Mouse (Mus musculus) liver, embryonic 13.5 days (tissue): ENCODE results near the gene Tnfsfm13. TPM values are rescaled to one million over a fixed set of nuclear protein-coding genes. Genes with fewer than 3 reads are reported as not detected.

Source experiments
- ATAC-seq: fragments of 200-750 bp; cut with Nextera tagmentation; 2 replicates; pipeline ENCODE4 v1.8.0; 2017; ENCODE audit warnings: low read depth, mild to moderate bottlenecking, moderate number of reproducible peaks, moderate library complexity
- DNase-seq: peaks from one replicate; pipeline ENCODE4 v3.0.0; 2022
- H3K27ac ChIP-seq: fragments of 300-500 bp; sonication (generic); 2 replicates; pipeline ENCODE4 v1.5.1; 2015; ENCODE audit warnings: moderate library complexity, mild to moderate bottlenecking, inconsistent platforms
- H3K27me3 ChIP-seq: fragments of 300-500 bp; sonication (generic); 2 replicates; pipeline ENCODE4 v1.6.1; 2015; ENCODE audit warnings: mild to moderate bottlenecking, inconsistent platforms
- H3K36me3 ChIP-seq: fragments of 300-500 bp; sonication (generic); 2 replicates; pipeline ENCODE4 v1.6.1; 2015; ENCODE audit warnings: mild to moderate bottlenecking, inconsistent platforms
- H3K4me1 ChIP-seq: fragments of 300-500 bp; sonication (generic); replicated peaks from 2 replicates; pipeline ENCODE4 v1.6.1; 2015; ENCODE audit warnings: inconsistent platforms
- H3K4me2 ChIP-seq: fragments of 300-500 bp; sonication (generic); 2 replicates; pipeline ENCODE4 v1.6.1; 2015; ENCODE audit warnings: inconsistent platforms, mild to moderate bottlenecking, moderate library complexity
- H3K4me3 ChIP-seq: fragments of 300-500 bp; sonication (generic); replicated peaks from 2 replicates; pipeline ENCODE4 v1.5.1; 2015; ENCODE audit warnings: mild to moderate bottlenecking, inconsistent platforms
- H3K9ac ChIP-seq: fragments of 300-500 bp; sonication (generic); 2 replicates; pipeline ENCODE4 v1.6.1; 2015; ENCODE audit warnings: mild to moderate bottlenecking, inconsistent platforms
- H3K9me3 ChIP-seq: fragments of 300-500 bp; sonication (generic); replicated peaks from 2 replicates; pipeline ENCODE4 v1.6.1; 2016; ENCODE audit warnings: inconsistent platforms
- WGBS: fragments of 180-500 bp; shearing (Covaris S2); methylation state at CpG from one replicate; pipeline ENCODE4 v1.1.7; 2015; ENCODE audit not compliant: insufficient replicate concordance; 5-methylcytosine and 5-hydroxymethylcytosine counted together
- polyA plus RNA-seq: library from polyadenylated mRNA; unstranded; fragments of >200 nt; fragmentation: Nextera tagmentation; extraction: Ambion mirVana; gene quantifications from 2 replicates; pipeline ENCODE4 v1.2.1, GENCODE M21; 2015

Tnfsfm13 gene
- polyA plus RNA-seq, 1 experiment from 2014 or later, result 1.4 TPM

DNA sequence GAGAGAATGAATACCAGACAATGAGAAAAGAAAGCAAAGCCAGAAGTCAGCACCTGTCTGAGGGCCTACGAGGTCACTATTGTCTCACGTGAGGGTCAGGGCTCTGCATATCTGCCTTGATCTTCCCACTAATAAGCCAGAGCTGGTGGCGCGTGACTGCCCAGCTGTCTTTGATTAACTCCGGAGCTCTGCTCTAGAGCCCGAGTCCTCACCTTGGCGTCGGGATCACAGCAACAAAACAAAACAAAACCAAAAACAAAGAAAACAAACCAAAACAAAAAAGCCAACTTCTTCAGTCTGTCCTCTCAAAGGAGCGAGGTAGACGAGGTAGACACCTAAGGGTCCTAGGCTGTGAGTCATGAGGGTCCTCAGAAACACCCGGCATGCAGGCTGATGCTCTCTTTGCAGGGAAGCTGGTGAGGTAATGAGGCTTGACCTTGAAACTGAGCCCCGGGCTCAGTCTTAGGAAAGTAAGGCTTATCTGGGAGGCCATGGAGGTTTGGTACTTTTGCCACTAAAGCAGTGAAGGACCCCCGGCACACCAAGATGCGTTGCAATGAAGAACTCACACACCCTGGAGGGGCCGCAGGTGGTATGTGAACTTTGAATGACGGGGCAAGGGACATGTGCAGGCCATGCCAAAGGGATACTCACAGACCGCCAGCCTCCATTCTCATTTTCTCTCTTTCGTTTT lies 18.9 kb upstream of the Tnfsfm13 start:
- no peak overlapping the region for H3K4me3 ChIP-seq
- no peak overlapping the region for H3K27ac ChIP-seq
- DNase-seq (no peak), ATAC-seq (no peak)
- peaks cover 51% of the 10 kb centered on the region for H3K4me1 ChIP-seq
- H3K36me3 ChIP-seq, result no peaks in the 10 kb centered on the region
- no peak overlapping the region for H3K9ac ChIP-seq
- no peaks in the 10 kb centered on the region for H3K27me3 ChIP-seq
- WGBS, result 78% methylated on average over 18 of the region's 18 CpGs
- H3K9me3 ChIP-seq, result no peaks in the 10 kb centered on the region
- no peak overlapping the region for H3K4me2 ChIP-seq

DNA sequence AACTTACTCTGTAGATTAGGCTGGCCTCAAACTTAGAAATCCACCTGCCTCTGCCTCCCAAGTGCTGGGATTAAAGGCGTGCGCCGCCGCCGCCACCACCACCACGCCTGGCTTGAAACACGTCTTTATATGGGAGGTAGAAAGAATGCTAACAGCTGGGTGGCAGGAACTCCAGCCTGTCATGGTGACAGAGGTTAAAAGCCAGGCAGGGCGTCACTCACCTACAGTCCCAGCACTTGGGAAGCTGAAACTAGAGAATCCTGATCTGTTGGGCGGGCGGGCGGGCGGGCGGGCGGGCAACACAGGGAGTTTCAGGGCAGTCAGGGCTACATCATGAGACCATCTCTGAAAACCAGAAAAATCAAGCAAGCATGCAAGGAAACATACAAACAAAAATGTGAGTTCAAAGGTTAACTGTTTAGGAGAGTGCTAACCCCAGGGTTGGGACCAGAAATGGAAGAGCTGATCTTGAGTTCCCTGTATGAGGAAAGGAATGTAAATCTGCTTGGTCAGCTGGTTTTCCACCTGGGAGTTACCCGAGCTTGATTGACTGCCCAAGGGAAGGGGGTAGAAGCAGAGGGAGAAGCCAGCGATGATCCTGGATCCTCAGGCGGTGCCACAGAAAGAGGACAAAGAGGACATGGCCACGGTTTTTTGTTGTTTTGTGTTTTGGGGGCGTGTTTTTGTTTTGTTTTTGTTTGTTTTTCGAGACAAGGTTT lies 17.2 kb upstream of the Tnfsfm13 start:
- no peak for DNase-seq
- H3K4me1 ChIP-seq, result peaks cover 47% of the 10 kb centered on the region
- no peak overlapping the region for H3K4me2 ChIP-seq
- no peak overlapping the region for H3K4me3 ChIP-seq
- H3K9ac ChIP-seq, result no peak overlapping the region
- H3K27ac ChIP-seq, result no peak overlapping the region
- H3K27me3 ChIP-seq, result no peaks in the 10 kb centered on the region
- ATAC-seq, result no peak
- 75% methylated on average over 20 of the region's 20 CpGs for WGBS
- no peaks in the 10 kb centered on the region for H3K36me3 ChIP-seq
- no peaks in the 10 kb centered on the region for H3K9me3 ChIP-seq

DNA sequence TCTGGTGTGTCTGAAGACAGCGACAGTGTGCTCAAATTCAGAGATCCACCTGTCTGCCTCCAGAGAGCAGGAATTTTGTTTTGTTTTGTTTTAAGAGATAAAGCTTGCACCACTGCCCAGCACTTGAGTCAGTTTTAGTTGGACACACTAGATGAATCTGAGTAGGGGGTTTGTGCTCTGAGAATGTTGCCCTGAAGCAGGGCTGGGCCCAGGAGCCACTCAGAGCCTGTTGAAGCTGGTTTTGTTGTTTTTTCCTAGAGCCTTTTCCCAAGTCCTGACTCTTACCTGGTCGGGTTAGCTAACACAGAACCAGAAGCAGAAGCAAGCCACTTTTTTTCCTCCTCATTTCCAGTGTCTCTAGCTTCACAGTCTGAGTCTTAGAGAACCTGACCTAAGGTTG lies 15.2 kb upstream of the Tnfsfm13 start:
- Histone ChIP-seq H3K4me2 (no peak overlapping the region), H3K27ac (peak overlapping the region; percentile 20), H3K27me3 (no peaks in the 10 kb centered on the region), H3K9ac (no peak overlapping the region), H3K9me3 (no peaks in the 10 kb centered on the region), H3K4me3 (no peak overlapping the region), H3K4me1 (peaks cover 40% of the 10 kb centered on the region), H3K36me3 (no peaks in the 10 kb centered on the region)
- ATAC-seq (no peak), DNase-seq (no peak)
- WGBS, result 73% methylated on average over 2 of the region's 2 CpGs

DNA sequence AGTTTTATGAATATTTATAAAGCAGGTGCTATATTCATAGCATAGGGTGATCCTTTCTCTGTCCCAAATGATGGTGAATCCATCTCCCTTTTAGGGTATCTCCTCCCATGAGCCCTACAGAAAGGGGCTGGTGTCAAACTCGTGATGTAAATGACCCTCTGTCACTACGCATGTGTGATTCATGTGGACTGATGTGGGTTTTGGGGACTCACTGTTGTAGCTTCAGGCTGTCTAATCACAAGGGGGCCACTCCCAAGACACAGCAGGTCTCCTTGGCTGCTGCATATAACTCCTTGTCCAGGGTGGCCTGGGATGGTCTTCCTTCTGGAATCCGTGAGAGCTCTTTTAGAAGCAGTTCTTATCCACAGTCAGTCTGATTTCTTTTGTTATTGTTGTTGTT lies 14.6 kb upstream of the Tnfsfm13 start:
- no peak for ATAC-seq
- 62% methylated on average over 3 of the region's 3 CpGs for WGBS

DNA sequence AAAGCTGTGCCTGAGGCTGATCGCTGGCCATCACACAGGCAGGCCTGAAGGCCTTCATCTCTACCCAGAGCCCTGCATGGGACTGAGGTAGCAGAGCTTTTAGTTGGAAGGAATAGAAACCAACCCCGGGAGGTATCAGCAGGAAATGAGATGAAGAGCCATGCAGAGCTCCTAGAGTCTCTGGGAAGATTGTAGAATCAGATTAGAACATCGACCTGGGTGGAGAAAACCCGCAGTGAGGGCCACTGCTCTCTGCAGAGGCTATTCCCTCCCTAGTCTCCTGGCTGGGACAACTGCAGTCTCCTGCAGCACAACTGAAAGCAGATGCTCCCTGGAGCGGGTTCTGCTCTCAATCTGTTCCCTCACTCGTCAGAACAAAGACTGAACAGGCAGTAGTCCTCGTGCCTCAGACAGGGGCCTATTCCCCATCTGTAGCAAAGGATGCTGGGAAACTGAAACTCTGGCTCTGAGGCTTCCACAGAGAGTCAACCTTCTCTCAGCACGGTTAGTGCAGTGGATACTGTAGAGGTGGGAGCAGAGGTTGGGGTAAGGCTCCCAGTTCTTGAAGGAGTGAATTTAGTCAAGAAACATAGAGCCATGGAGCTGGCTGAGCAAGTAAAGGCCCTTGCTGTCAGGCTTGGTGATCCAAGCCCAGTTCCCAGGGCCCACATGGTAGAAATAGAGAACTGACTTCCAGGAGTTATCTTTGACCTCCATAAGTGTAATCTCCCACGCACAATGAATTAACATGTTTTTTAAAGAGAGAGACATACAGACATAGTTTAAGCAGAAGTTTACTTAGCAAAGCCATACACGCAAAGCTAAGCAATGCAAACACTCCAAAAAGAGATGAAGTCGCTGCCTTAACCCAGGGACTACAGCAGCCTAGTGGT lies 13.9 kb upstream of the Tnfsfm13 start:
- Histone ChIP-seq H3K36me3 (no peaks in the 10 kb centered on the region), H3K9me3 (no peaks in the 10 kb centered on the region), H3K9ac (peak overlapping the region; percentile 31; the same call in 1 of the 2 replicates), H3K4me1 (peaks cover 36% of the 10 kb centered on the region), H3K4me3 (no peak overlapping the region), H3K27ac (peak overlapping the region; percentile 43), H3K4me2 (no peak overlapping the region), H3K27me3 (no peaks in the 10 kb centered on the region)
- DNase-seq, result no peak
- 43% methylated on average over 11 of the region's 11 CpGs for WGBS
- ATAC-seq, result peak; percentile 44

More for the DNA sequence above, 14.6 kb upstream of the Tnfsfm13 start:
- Histone ChIP-seq H3K4me1 (peaks cover 38% of the 10 kb centered on the region), H3K27me3 (no peaks in the 10 kb centered on the region), H3K4me3 (no peak overlapping the region), H3K27ac (peak overlapping the region; percentile 20), H3K9me3 (no peaks in the 10 kb centered on the region), H3K4me2 (no peak overlapping the region), H3K9ac (no peak overlapping the region), H3K36me3 (no peaks in the 10 kb centered on the region)
- DNase-seq, result no peak

DNA sequence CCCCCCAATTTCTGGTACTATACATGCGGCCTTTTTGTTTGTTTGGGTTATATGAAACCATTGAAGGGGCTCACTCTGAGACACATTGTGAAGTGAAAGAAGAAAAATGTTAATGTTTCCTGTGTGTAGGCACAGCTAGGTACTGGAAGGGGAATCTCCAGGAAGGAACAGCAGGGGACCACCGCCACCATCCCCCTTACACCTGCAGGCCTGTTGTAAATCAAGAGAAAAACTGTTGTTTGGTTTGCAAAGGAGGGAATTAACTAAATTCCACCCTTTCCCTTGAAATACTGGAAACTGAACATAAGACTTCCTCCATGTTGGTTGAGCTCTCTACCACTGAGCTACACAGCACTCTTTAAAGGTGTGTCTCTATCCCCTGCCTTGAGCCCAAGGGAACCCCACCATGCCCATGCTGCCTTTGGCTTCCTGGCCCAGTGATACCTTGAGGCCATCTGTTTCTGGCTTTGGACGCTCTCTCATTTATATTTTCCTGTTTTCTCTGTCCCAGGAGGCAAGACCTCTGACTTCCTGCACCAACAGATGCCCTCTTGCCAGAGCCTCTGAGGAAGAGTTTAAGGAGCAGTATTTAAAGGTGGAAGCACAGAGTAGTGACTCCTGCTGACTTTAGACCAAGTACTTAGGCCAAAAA lies 12.8 kb upstream of the Tnfsfm13 start:
- Histone ChIP-seq H3K4me3 (no peak overlapping the region), H3K9me3 (no peaks in the 10 kb centered on the region), H3K4me2 (no peak overlapping the region), H3K27ac (no peak overlapping the region; the same call in 1 of the 2 replicates), H3K4me1 (peaks cover 42% of the 10 kb centered on the region), H3K9ac (no peak overlapping the region), H3K36me3 (no peaks in the 10 kb centered on the region), H3K27me3 (no peaks in the 10 kb centered on the region)
- WGBS, result 83% methylated on average over 3 of the region's 3 CpGs
- ATAC-seq (no peak), DNase-seq (no peak)

DNA sequence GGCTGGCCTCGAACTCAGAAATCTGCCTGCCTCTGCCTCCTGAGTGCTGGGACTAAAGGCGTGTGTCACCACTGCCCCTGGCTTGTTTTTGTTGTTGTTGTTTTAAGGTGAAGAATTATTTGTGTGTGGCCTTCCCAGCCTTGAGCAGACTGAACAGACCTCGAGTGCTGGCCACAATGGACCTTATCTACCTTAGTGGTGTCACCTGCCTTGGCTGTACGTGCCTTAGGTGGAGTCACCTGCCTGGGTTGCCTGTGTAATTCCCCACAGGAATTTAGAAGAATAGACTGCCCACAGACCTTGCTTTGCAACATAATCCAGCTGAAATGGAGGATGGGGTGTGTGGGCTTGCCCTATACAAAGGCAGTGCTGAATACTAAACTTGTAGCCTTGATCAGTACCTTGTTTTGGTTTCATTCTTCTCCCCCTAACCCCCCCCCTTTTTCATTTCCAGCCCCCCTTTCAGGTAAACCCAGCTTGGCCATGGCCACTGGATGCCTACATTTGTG lies 12.0 kb upstream of the Tnfsfm13 start:
- Histone ChIP-seq H3K27me3 (no peaks in the 10 kb centered on the region), H3K9ac (no peak overlapping the region), H3K36me3 (no peaks in the 10 kb centered on the region), H3K27ac (no peak overlapping the region), H3K4me2 (no peak overlapping the region), H3K9me3 (no peaks in the 10 kb centered on the region), H3K4me1 (peaks cover 42% of the 10 kb centered on the region), H3K4me3 (no peak overlapping the region)
- DNase-seq (no peak), ATAC-seq (no peak)
- 65% methylated on average over 4 of the region's 4 CpGs for WGBS

DNA sequence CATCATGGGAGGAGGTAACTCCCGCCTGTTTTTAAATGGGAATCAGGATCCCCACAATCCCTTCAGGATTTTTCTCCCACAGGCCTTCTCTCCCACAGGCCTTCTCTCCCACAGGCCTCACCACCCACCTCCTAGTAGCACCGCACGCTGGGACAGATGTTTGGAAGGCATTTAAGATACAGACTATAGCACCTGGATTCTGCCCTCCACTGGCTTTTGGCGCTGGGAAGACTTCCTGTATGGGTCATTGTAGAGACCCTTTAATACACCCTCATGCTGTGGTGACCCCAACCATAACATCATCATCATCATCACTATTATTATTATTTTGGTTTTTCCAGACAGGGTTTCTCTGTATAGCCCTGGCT lies 11.6 kb upstream of the Tnfsfm13 start:
- no peak for DNase-seq
- H3K27ac ChIP-seq, result no peak overlapping the region
- H3K4me3 ChIP-seq, result no peak overlapping the region
- H3K9ac ChIP-seq, result no peak overlapping the region
- H3K4me1 ChIP-seq, result peaks cover 42% of the 10 kb centered on the region
- no peak overlapping the region for H3K4me2 ChIP-seq
- H3K27me3 ChIP-seq, result no peaks in the 10 kb centered on the region
- H3K36me3 ChIP-seq, result no peaks in the 10 kb centered on the region
- no peaks in the 10 kb centered on the region for H3K9me3 ChIP-seq
- no peak for ATAC-seq
- 73% methylated on average over 4 of the region's 4 CpGs for WGBS

DNA sequence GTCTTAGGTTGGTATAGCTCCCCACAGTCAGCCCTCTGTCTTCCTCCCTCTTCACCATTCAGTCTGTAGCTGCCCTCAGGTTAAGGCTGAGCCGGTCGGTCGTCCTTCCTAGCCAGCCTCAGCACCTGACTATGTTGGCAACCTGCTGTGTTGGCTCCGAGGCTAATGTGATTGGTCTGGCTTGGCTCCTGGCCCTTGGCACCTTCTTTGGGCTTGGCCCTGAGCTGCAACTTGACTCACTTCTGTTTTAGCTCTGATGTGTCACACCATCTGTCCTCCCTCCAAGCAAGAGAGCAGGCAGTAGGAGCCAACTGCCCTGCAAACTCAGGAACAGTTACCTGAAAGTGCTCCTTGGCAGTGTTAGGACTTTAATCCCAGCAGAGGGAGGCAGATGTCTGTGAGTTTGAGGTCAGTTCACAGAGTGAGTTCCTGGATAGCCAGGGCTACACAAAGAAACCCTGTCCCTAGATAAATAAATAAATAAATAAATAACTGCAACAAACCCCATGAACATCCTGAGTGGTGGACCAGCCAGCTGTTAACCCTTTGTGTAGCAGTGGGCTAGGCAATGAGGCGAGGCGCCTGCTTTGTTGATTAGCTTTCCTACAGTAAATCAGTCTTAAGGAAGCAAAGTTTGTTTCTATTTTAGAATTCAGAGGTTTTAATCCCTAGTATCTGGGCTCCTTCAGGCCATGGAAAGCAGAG lies 11.0 kb upstream of the Tnfsfm13 start:
- Histone ChIP-seq H3K9me3 (no peaks in the 10 kb centered on the region), H3K4me3 (no peak overlapping the region), H3K27ac (no peak overlapping the region), H3K36me3 (no peaks in the 10 kb centered on the region), H3K4me2 (no peak overlapping the region), H3K9ac (no peak overlapping the region), H3K4me1 (peaks cover 42% of the 10 kb centered on the region), H3K27me3 (no peaks in the 10 kb centered on the region)
- 64% methylated on average over 6 of the region's 6 CpGs for WGBS
- ATAC-seq, result no peak
- DNase-seq, result no peak

DNA sequence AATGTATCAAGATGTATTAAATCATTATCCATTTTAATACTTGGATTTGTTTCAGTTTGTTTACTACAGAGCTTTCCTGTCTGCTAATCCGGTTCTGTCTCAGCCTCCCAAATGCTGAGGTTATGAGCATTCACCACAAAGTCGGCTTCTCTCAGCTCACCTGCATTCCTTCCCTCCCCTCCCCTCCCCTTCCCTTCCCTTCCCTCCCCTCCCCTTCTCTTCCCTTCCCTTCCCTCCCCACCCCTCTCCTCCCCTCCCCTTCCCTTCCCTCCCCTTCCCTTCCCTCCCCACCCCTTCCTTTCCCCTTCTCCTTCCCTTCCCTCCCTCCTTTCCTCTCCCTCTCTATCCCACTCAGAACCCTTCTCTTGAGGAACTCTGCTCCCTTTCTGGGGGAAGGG lies 8.7 kb upstream of the Tnfsfm13 start:
- Histone ChIP-seq H3K27me3 (no peaks in the 10 kb centered on the region), H3K4me2 (no peak overlapping the region), H3K9me3 (no peaks in the 10 kb centered on the region), H3K9ac (no peak overlapping the region), H3K36me3 (no peaks in the 10 kb centered on the region), H3K27ac (no peak overlapping the region), H3K4me3 (no peak overlapping the region), H3K4me1 (peaks cover 36% of the 10 kb centered on the region)
- 40% methylated on average over 2 of the region's 2 CpGs for WGBS
- no peak for DNase-seq
- no peak for ATAC-seq
